ENCODE assay signal across 21 mouse cellular contexts in the genomic region with DNA sequence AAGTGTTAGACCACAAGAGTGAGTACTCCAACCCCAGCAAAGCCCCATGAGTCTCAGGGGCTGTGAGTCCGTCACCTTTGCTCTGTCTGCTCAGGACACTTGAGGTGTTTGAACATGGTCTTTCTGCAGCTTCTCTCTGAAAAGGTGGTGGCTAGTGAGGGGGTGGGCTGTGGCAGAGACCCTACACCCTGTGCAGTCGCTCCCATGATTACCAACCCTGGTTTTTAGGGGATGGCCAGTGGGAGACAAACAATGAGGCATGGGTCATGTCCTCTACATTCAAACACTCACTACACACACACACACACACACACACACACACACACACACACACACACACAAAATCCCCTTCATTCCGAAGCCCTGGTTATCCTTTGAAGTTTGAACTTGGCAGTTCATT.
"Had no signal": no experiment of that assay in that cellular context is flagged by ENCODE, and none has a peak within 500 bp of the region (broad histone marks: within the 10 kb centered on the region; RNA-seq: fewer than 3 reads in every experiment).

No protein-coding gene starts in this region.

- H3K27me3 ChIP-seq: heart, embryonic 15.5 days; hindbrain, embryonic 13.5 days; hindbrain, embryonic 15.5 days had no signal

- DNase-seq: forebrain, postnatal 0 days; gastrocnemius, postnatal 14 days; gastrocnemius, postnatal 36 days; heart, adult 11 months; heart, adult 2 months; heart, postnatal 14 days; heart, postnatal 36 days; kidney, adult 11 months; kidney, adult 8-10 months; kidney, postnatal 10 days; kidney, postnatal 25 days; kidney, postnatal 4 days had no signal

- H3K36me3 ChIP-seq: heart, embryonic 13.5 days; heart, embryonic 15.5 days; hindbrain, embryonic 13.5 days; hindbrain, embryonic 15.5 days; limb, embryonic 10.5 days; limb, embryonic 12.5 days had no signal

- H3K27ac ChIP-seq: heart, adult 2 months; heart, embryonic 13.5 days; heart, embryonic 15.5 days; hindbrain, embryonic 13.5 days; hindbrain, embryonic 15.5 days; hindbrain, postnatal 0 days; layer of hippocampus, adult 2 months; left cerebral cortex, adult 2 months; limb, embryonic 10.5 days; limb, embryonic 12.5 days had no signal

- H3K4me3 ChIP-seq: heart, adult 2 months; heart, embryonic 13.5 days; heart, embryonic 15.5 days; hindbrain, embryonic 13.5 days; hindbrain, embryonic 15.5 days; layer of hippocampus, adult 2 months; left cerebral cortex, adult 2 months; limb, embryonic 10.5 days; limb, embryonic 12.5 days had no signal

- H3K4me1 ChIP-seq: heart, embryonic 13.5 days; heart, embryonic 15.5 days; hindbrain, embryonic 13.5 days; hindbrain, embryonic 15.5 days; limb, embryonic 10.5 days; limb, embryonic 12.5 days had no signal
